Mouse (Mus musculus): Measurements from ENCODE around the gene Higd1a. TPM values are rescaled to one million over a fixed set of nuclear protein-coding genes. Genes with fewer than 3 reads are reported as not detected.
A peak's percentile ranks its signal among the peaks of the same experiment; 100 is the strongest.

Higd1a gene
- polyA plus RNA-seq, 1 experiment from 2014 or later = 631 TPM

DNA sequence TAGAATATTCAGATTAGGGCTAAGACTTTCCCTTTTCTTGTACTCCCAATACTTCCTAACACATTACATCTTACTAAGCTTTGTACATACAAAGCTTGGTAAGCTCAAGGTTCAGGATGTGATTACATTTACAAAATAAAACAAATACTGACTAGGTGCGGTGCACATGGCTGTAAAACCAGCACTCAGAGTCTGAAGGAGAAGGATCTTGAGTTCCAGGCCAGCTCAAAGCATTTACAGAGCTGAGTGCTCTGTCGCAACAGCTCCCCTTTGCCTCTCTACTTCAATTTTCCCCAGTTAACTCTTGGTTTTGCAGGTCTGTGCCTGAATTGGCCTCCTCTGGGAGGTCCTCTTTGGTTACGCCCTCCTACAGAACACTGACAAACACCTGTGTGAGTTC, 3.9 kb downstream of the Higd1a start:
- no peaks in the 10 kb centered on the region for H3K9me3 ChIP-seq (ENCODE audit: control insufficient read depth, low read length)
- H3K27ac ChIP-seq (replicated peaks) = peak overlapping the region; percentile 84
- H3K36me3 ChIP-seq (ENCODE audit: control insufficient read depth, insufficient read depth, low read length) = peaks cover under 1% of the 10 kb centered on the region; the same call in 1 of the 2 replicates
- H3K4me1 ChIP-seq (replicated peaks; ENCODE audit: control insufficient read depth, insufficient read depth) = 0 out of 2 replicates have a peak, but pooled peaks cover 2% of the 10 kb centered on the region
- H3K4me2 ChIP-seq (replicated peaks; ENCODE audit: low read depth) = peak overlapping the region; percentile 31
- H3K4me3 ChIP-seq (ENCODE audit: low read depth, low read length) = no peak overlapping the region
- peak; percentile 39 for ATAC-seq (ENCODE audit: low FRiP score, low TSS enrichment)
- peak overlapping the region; percentile 35; the same call in 1 of the 2 replicates for H3K9ac ChIP-seq (ENCODE audit: low read length)
- WGBS = 59% methylated on average over 3 of the region's 3 CpGs
- no peaks in the 10 kb centered on the region for H3K27me3 ChIP-seq (ENCODE audit: control insufficient read depth, insufficient read depth, low read length)
- DNase-seq (ENCODE audit: low spot score) = no peak
- TF ChIP-seq CTCF (IDR thresholded peaks at IDR 0.05; ENCODE audit: low read depth) (no peak), EP300 (optimal IDR thresholded peaks at IDR 0.05) (no peak)

DNA sequence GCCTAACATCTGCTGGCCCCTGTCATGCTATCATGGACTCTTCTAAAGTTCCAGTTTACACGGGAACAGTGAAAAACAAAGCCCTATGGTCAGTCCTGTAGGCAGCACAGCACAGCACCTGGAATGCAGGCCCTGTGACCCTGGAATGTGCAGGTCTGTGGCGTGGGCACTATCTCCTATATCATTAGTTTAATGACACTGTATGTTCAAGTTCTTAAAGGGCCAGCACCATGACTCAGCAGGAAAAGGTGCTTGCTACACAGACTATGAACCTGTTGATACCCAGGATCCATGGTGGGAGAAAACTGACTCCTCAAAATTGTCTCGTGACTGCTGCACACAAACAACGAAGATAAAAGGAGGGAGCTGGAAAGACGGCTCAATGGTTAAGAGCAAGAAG, 10.3 kb downstream of the Higd1a start:
- H3K27me3 ChIP-seq (ENCODE audit: control insufficient read depth, insufficient read depth, low read length) = no peaks in the 10 kb centered on the region
- ATAC-seq (ENCODE audit: low FRiP score, low TSS enrichment) (peak; percentile 50), DNase-seq (ENCODE audit: low spot score) (no peak)
- TF ChIP-seq EP300 (optimal IDR thresholded peaks at IDR 0.05) = no peak
- no peak for TF ChIP-seq CTCF (IDR thresholded peaks at IDR 0.05; ENCODE audit: low read depth)
- WGBS = 64% methylated on average over 5 of the region's 5 CpGs
- H3K9ac ChIP-seq (ENCODE audit: low read length) = no peak overlapping the region
- no peaks in the 10 kb centered on the region for H3K9me3 ChIP-seq (ENCODE audit: control insufficient read depth, low read length)
- H3K36me3 ChIP-seq (ENCODE audit: control insufficient read depth, insufficient read depth, low read length) = peaks cover 6% of the 10 kb centered on the region; the same call in 1 of the 2 replicates
- H3K4me1 ChIP-seq (replicated peaks; ENCODE audit: control insufficient read depth, insufficient read depth) = no peaks in the 10 kb centered on the region
- H3K27ac ChIP-seq (replicated peaks) = peak overlapping the region; percentile 18; the same call in 1 of the 2 replicates
- H3K4me2 ChIP-seq (replicated peaks; ENCODE audit: low read depth) = no peak overlapping the region
- H3K4me3 ChIP-seq (ENCODE audit: low read depth, low read length) = no peak overlapping the region

DNA sequence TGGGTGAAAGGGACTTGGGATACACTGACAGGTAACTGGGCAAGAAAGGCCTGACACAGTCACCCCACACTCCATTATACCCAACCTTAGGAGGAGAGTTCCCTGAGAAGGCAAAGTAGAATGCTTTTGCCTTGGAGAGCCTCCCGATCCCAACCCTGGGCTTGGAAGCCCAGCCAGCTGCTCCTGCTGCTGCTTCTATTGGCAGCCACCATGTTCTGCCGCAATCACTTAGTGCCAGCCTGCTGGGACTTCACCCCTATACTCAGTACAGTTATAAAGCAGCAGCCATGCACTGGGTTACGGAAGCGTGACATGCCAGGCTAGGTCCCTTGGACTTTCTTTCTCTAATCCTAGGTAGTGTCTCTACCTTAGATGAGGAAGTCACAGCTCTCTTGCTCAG, 11.0 kb downstream of the Higd1a start:
- H3K27me3 ChIP-seq (ENCODE audit: control insufficient read depth, insufficient read depth, low read length) = no peaks in the 10 kb centered on the region
- H3K4me2 ChIP-seq (replicated peaks; ENCODE audit: low read depth) = no peak overlapping the region
- no peak for DNase-seq (ENCODE audit: low spot score)
- ATAC-seq (ENCODE audit: low FRiP score, low TSS enrichment) = no peak
- TF ChIP-seq EP300 (optimal IDR thresholded peaks at IDR 0.05) (no peak), CTCF (IDR thresholded peaks at IDR 0.05; ENCODE audit: low read depth) (no peak)
- H3K4me1 ChIP-seq (replicated peaks; ENCODE audit: control insufficient read depth, insufficient read depth) = no peaks in the 10 kb centered on the region
- H3K4me3 ChIP-seq (ENCODE audit: low read depth, low read length) = no peak overlapping the region
- 89% methylated on average over 4 of the region's 4 CpGs for WGBS
- H3K9me3 ChIP-seq (ENCODE audit: control insufficient read depth, low read length) = no peaks in the 10 kb centered on the region
- no peak overlapping the region for H3K9ac ChIP-seq (ENCODE audit: low read length)
- no peak overlapping the region; the same call in 1 of the 2 replicates for H3K27ac ChIP-seq (replicated peaks)
- H3K36me3 ChIP-seq (ENCODE audit: control insufficient read depth, insufficient read depth, low read length) = peaks cover 6% of the 10 kb centered on the region; the same call in 1 of the 2 replicates

DNA sequence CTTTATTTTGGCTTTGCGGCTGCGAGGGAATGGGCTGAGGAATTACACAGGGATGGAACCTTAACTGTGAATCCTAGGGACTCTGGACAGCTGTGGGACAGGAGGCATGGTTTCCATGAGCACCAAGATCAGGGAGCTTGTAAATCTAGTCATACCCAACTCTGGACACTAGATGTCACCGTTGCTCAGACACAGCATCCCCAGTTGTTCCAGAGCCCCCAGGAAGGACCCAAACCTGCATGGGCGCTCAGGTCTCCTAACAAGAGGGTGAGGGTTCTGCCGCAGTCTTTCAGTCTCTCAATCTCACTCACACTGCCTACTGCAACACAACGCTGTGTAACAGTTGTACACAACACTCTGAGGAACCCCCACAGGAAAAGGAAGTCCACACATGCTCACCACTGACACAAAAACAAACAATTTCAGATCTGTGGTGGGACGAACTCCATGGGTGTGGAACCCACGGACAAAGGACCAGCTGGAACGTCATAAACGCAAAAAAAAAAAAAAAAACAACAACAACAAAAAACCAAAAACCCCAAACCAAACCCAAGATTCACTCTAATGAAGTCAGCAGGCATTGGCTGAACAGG, 11.5 kb downstream of the Higd1a start:
- H3K27ac ChIP-seq (replicated peaks) = no peak overlapping the region
- H3K4me2 ChIP-seq (replicated peaks; ENCODE audit: low read depth) = no peak overlapping the region
- no peaks in the 10 kb centered on the region for H3K27me3 ChIP-seq (ENCODE audit: control insufficient read depth, insufficient read depth, low read length)
- WGBS = 37% methylated on average over 10 of the region's 10 CpGs
- peaks cover 6% of the 10 kb centered on the region; the same call in 1 of the 2 replicates for H3K36me3 ChIP-seq (ENCODE audit: control insufficient read depth, insufficient read depth, low read length)
- TF ChIP-seq EP300 (optimal IDR thresholded peaks at IDR 0.05) = no peak
- TF ChIP-seq CTCF (IDR thresholded peaks at IDR 0.05; ENCODE audit: low read depth) = peak; percentile 86
- peak; percentile 48 for DNase-seq (ENCODE audit: low spot score)
- no peak overlapping the region for H3K4me3 ChIP-seq (ENCODE audit: low read depth, low read length)
- no peaks in the 10 kb centered on the region for H3K4me1 ChIP-seq (replicated peaks; ENCODE audit: control insufficient read depth, insufficient read depth)
- no peak overlapping the region for H3K9ac ChIP-seq (ENCODE audit: low read length)
- no peaks in the 10 kb centered on the region for H3K9me3 ChIP-seq (ENCODE audit: control insufficient read depth, low read length)
- peak; percentile 45 for ATAC-seq (ENCODE audit: low FRiP score, low TSS enrichment)

DNA sequence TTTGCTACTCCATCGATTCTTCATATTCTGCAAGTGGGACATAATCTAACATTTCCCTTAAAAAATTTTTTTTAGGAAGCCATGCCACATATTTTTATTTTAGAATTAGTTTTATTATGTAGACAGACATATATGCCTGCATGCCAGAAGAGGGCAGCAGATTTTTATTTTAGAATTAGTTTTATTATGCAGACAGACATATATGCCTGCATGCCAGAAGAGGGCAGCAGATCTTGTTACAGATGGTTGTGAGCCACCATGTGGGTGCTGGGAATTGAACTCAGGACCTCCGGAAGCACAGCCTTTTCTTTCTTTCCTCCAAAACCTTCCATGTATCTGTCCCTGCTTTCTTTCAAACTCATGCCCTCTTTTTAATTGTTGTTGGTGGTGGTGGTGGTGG, 15.2 kb downstream of the Higd1a start:
- WGBS = 97% methylated on average over 2 of the region's 2 CpGs
- H3K4me2 ChIP-seq (replicated peaks; ENCODE audit: low read depth) = no peak overlapping the region
- no peak overlapping the region for H3K27ac ChIP-seq (replicated peaks)
- no peak overlapping the region for H3K9ac ChIP-seq (ENCODE audit: low read length)
- no peak for ATAC-seq (ENCODE audit: low FRiP score, low TSS enrichment)
- no peak for DNase-seq (ENCODE audit: low spot score)
- H3K36me3 ChIP-seq (ENCODE audit: control insufficient read depth, insufficient read depth, low read length) = 0 out of 2 replicates have a peak, but pooled peaks cover 3% of the 10 kb centered on the region
- no peak overlapping the region for H3K4me3 ChIP-seq (ENCODE audit: low read depth, low read length)
- no peaks in the 10 kb centered on the region for H3K9me3 ChIP-seq (ENCODE audit: control insufficient read depth, low read length)
- TF ChIP-seq EP300 (optimal IDR thresholded peaks at IDR 0.05) (no peak), CTCF (IDR thresholded peaks at IDR 0.05; ENCODE audit: low read depth) (peak; percentile 68)
- no peaks in the 10 kb centered on the region for H3K27me3 ChIP-seq (ENCODE audit: control insufficient read depth, insufficient read depth, low read length)
- no peaks in the 10 kb centered on the region for H3K4me1 ChIP-seq (replicated peaks; ENCODE audit: control insufficient read depth, insufficient read depth)

DNA sequence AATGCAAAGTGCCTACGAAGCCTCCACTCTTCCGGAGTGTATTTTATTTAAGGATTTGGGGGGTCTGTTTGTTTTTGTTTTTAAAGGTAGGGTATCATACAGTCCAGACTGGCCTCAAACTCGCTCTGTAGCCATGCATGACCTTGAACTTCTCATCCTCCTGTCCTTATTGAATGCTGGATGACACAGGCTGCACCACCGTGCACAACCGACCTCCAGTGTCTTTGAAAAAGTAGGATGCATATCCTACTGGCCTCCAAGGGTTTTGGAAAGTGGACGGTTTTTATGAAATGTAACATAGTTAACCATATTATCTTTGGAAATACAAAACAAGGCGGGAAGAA, 18.6 kb downstream of the Higd1a start:
- Histone ChIP-seq H3K4me1 (replicated peaks; ENCODE audit: control insufficient read depth, insufficient read depth) (no peaks in the 10 kb centered on the region), H3K4me2 (replicated peaks; ENCODE audit: low read depth) (peak overlapping the region; percentile 78), H3K27ac (replicated peaks) (no peak overlapping the region), H3K9me3 (ENCODE audit: control insufficient read depth, low read length) (no peaks in the 10 kb centered on the region), H3K27me3 (ENCODE audit: control insufficient read depth, insufficient read depth, low read length) (no peaks in the 10 kb centered on the region), H3K36me3 (ENCODE audit: control insufficient read depth, insufficient read depth, low read length) (no peaks in the 10 kb centered on the region), H3K9ac (ENCODE audit: low read length) (peak overlapping the region; percentile 55), H3K4me3 (ENCODE audit: low read depth, low read length) (peak overlapping the region; percentile 45)
- TF ChIP-seq CTCF (IDR thresholded peaks at IDR 0.05; ENCODE audit: low read depth) (no peak), EP300 (optimal IDR thresholded peaks at IDR 0.05) (no peak)
- DNase-seq (ENCODE audit: low spot score) (no peak), ATAC-seq (ENCODE audit: low FRiP score, low TSS enrichment) (no peak)
- 30% methylated on average over 7 of the region's 7 CpGs for WGBS

All from stomach, postnatal 0 days (tissue).